Mouse (Mus musculus) CD4-positive naive resting alpha-beta T cell, adult 76 days (primary cell): ENCODE measurements around the gene Epb41l4b. TPM values are rescaled to one million over a fixed set of nuclear protein-coding genes. Genes with fewer than 3 reads are reported as not detected.

Experiments
- total RNA-seq: library from RNA; stranded (reverse); gene quantifications from one replicate; pipeline ENCODE4 v1.2.4, GENCODE M21; 2023

Gene Epb41l4b
- not detected for total RNA-seq

DNA sequence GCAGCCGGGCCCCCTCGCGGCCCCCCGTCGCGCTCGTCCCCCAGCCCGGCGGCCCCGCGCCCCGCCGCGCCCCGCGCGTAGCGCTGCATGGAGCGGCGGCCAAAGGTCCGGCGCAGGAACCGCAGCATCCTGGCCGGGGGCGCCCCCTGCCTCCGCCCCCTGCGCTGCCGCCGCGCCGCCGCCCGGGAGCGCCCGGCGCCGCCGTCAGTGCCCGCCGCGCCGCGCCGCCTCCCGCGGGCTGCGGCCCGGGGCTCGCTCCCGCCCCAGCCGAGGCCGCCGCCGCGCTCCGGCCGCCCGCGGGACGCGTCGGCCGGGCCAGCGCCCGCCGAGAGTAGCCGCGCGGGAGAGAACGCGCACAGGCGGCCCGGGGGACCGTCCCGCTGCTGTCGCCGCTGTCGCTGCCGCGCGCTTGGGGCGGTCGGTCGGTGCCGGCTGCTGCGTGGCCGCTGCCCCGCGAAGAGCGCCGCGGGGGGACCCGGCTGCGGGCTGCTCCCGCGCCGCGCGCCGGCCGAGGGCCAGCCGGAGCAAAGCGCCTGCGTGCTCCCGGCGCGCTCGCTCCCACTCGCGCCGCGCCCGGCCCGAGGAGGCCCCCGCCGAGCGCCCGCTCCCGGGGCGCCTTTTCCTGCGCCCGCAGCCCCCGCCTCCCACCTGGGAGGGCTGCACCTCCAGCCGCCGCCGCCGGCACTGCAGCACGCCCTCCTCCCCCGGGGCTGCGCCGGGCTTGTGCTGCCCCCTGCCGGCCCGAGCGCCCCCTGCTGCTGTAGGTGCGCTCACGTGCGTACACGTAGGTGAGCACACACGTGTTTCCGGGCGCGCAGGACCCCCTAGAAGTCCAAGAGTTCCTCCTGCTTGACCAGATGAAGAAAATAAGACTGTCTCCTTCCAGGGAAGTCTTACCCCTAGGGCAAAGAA lies at the start of gene Epb41l4b:
Gene Epb41l4b (minus strand): TSS at position 412 of the 912 bp plus-strand sequence.

DNA sequence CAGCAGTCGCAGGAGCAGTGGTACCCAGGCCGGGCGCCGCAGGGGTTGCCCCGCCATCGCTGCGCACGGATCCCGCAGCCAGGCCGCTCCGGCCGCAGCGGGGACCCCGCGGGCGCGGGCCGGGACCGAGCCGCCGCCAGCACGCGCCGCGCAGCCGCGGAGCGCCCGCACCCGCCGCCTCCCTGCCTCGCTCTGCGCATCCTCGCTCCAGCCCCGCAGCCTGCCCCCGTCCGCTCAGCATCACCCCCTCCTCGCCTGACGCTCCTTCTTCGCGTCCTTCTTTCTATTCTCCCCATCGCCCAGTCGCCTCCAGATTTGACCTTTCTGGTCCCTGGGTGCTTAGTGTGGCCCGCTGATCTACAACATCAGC lies 153.0 kb downstream of the Epb41l4b start, which contains the start of gene Frrs1l:
Gene Frrs1l (minus strand): TSS at position 177 of the 370 bp plus-strand sequence.

DNA sequence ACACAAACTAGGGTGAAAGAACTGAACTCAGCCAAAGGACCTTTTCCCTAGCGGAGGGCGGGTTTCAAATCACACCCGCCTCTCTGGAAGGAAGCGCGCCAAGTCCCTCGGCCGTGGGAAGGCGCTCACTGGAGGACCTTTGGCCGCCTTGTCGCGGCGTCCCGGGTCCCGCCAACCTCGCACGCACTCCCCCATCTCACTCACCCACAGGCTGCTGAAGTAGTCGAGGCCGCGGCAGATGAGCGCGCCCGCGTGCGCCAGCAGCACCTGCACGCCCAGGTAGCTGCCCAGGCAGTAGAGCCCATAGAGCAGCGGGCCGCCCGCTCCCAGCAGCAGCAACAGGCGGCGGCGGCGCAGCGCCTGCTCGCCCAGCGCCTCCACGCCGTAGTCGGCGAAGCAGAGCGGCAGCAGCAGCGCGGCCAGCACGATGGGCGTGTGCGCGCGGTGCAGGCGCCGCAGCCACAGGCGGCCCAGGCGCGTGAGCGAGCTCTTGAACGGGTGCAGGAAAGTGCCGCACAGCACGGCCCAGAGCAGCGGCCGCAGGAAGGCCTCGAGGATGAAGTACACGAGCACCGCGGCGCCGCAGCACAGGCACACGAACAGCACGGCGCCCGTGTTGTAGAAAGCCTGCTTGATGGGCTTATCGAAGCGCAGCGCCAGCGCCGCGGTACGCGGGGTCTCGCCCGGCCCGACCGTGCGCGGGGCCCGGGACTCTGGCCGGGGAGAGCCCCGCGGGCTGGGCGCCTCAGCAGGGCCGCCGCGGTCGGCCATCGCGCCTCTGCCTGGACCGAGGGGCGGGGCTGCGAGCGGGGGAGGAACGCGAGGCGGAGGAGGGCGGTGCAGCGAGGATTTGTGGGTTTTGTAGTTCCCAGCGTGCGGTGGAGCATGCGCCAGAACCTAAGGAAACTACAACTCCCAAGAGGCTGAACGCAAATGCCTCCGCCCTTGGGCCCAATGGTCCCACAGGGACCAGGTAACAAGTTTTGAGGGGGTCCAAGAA lies 196.3 kb downstream of the Epb41l4b start, which contains the start of gene Tmem245:
Gene Tmem245 (minus strand): TSS at position 797 of the 1,000 bp plus-strand sequence.

Other genes starting within 250 kb of the Epb41l4b start
- gene Tmem245, start 196.0 kb downstream of the Epb41l4b start, total RNA-seq = 33.2 TPM
- not detected for gene Frrs1l, start 153.0 kb downstream of the Epb41l4b start, total RNA-seq
- gene Ptpn3, start 158.4 kb upstream of the Epb41l4b start, total RNA-seq = 4.4 TPM